Mouse (Mus musculus): ENCODE measurements around the gene Cfap298.

Cfap298 gene

GRCm38 (mm10) chr16:90934687-90935328 is at the start of gene Cfap298:
Cfap298 (minus strand) TSS chr16:90935114.
- in situ Hi-C loops (cut with MboI; ENCODE audit: unreplicated experiment in 2 of 2): loop anchor here (5.0 to 25.0 kb wide), 8 partner anchors 80 to 1370 kb away; partner anchors contain the start of genes Paxbp1 (in 2 of the 2), Smim11 (in 1 of the 2), Synj1 (in 1 of the 2) and Urb1 (in 1 of the 2)

DNA sequence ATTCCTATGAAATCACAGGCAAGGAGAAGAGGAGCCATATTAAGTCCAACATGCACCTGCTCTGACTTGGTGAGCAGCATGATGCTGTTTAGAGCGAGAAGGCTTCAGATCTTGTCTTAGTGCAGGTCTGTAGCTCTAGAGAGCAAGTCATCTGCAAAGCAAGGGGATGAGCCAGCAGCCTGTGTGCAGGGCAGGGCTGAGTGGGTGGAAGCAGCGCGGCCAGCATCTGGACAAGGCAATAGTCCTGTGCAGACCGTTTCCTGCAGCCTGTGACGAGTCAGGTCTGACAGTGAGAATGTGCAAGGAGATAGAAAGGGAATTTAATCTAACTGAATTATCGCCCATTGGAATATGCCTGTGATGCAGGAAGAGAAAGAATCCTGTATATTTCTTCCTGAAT is 36.1 kb upstream of the Cfap298 start:
- in situ Hi-C loops (cut with MboI; ENCODE audit: unreplicated experiment in 2 of 2): no loop called here

DNA sequence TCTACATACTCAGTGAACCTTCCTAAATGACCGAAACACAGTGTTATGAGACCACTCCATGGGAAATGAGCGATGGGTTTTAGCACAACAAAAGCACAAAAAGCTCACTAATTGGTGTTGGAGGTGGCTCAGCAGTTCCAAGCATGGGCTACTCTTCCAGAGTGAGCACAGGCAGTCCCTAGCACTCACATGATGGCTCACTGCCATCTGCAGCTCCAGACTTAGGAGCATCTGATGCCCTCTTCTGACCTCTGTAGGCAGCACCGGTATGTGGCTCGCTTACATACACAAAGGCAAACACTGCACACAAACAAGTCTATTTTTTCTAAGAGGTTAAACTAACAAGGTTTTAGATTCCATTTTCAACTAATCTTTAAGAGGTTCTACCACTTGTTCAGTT is 31.3 kb upstream of the Cfap298 start:
- in situ Hi-C loops (cut with MboI; ENCODE audit: unreplicated experiment in 2 of 2): no loop called here

- in situ Hi-C loops (cut with MboI; ENCODE audit: unreplicated experiment in 2 of 2): no loop called here
Observed at GRCm38 (mm10) chr16:90964302-90964701, 29.4 kb upstream of the Cfap298 start.

- in situ Hi-C loops (cut with MboI; ENCODE audit: unreplicated experiment in 2 of 2): no loop called here
Observed at GRCm38 (mm10) chr16:90963866-90964265, 29.0 kb upstream of the Cfap298 start.

DNA sequence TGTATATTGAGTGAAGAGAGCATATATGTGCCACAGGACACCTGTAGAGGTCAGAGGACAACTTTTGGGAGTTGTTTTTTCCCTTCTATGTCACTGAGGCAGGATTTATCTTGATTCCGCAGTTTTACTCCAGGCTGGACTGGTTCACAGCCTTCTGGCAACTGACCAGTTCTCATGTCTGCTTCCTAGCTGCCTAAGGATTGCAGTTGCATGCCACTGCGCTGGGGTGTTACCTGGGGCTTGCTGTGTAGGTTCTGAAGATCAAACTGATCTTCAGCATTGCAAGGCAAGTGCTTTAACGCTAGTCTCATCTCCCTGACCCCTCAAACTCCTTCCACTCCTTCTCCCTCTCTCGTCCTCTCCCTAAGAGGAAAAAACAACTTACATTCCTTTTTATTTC is 28.3 kb upstream of the Cfap298 start:
- in situ Hi-C loops (cut with MboI; ENCODE audit: unreplicated experiment in 2 of 2): no loop called here

DNA sequence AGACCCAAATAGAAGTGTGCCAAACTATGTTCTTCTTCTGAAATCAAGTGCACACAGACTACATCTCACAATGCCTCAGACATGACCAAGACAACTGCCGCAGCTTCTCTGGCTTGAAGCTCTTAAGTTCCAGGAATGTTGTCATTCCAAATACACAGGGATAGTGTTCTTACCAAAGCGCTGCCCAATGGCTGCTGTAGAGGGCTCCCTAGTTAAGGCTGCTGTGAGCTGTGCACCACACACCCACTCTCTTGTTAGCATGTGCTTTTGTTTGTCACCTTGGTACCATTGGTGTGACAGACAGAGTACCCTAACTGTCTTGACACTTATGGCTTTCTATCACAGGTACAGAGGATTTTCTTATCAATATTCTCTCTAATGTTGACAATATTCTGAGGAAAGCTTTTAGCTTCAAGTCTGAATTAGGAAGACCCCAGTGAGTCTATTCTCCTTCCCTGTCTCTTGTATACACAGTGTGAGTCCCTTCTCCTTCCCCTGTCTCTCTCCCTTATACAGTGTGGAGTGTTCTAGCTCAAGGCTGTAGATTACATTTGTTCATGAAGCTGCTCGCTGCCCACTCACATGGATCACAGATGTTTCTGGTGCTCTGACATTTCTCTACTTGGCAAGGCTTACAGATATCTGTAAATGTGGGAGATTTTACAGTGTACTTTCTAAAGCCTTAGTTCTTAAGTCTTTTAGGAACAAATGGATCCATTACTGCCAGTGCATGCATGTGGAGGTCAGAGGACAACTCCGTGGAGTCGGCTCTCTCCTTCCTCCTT is 23.6 kb upstream of the Cfap298 start:
- in situ Hi-C loops (cut with MboI; ENCODE audit: unreplicated experiment in 2 of 2): no loop called here

DNA sequence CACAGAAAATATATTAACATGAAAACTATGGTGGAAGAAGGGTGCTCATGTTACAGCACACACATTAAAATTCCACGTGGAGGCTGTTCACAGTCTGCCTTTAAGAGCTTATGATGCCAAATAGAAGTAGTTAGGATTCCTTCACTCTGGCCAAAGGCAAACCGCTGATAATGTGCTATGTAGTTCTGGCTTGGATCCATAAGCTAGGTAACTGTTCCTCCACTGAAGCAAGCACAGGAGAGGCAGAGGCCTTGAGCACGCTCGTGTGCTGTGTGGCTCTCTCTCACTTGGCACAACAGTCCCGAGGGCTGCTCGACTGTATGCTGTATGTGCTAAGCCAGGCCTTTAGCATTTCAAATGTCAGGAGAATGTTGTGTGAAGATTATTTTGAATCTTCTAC is 20.6 kb upstream of the Cfap298 start:
- in situ Hi-C loops (cut with MboI; ENCODE audit: unreplicated experiment in 2 of 2): no loop called here

- in situ Hi-C loops (cut with MboI; ENCODE audit: unreplicated experiment in 2 of 2): no loop called here
Observed at GRCm38 (mm10) chr16:90953770-90954169, 18.9 kb upstream of the Cfap298 start.

- in situ Hi-C loops (cut with MboI; ENCODE audit: unreplicated experiment in 2 of 2): no loop called here
Observed at GRCm38 (mm10) chr16:90953147-90953546, 18.2 kb upstream of the Cfap298 start.

GRCm38 (mm10) chr16:90950354-90950963 is 15.5 kb upstream of the Cfap298 start:
- in situ Hi-C loops (cut with MboI; ENCODE audit: unreplicated experiment in 2 of 2): no loop called here

DNA sequence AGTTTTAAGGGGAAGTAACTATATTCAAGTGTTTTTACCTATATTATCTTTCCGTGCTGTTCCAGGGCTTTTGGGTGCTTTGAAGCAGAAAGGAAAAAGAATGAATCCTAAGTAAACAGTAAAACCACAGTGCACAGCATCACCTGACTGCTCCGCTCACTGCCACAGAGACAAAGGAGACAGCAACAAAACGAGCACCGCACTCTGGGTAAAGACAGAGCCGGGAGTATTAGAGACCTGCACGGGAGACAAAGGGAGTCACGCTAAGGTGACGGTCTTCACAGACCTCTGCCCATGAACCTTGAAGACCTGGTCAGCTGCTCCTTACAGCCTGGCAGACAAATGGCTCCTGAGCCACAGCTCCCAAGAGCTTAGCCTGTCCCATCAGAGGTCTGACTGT is 12.1 kb upstream of the Cfap298 start:
- in situ Hi-C loops (cut with MboI; ENCODE audit: unreplicated experiment in 2 of 2): loop anchor here (25.0 kb wide), 2 partner anchors 235 to 710 kb away; no protein-coding TSS in a partner anchor

DNA sequence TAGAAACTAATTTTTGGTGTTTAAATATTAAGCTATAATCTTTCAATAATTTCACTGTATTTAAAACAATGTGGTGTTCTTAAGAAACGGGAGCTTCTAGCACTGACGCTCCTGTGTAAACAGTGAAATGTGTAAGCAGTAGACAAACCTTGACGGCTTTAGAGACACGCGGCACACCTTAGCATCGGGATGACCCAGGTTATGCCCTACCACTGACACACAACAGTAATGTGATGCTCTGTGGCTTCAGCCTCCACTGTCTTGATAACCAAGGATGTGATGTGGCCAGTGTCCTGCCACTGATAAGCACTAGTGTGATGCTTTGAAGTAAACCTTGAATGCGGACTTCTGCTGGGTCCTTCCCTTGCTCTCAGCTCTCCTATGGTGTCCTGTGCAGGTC is 6.3 kb upstream of the Cfap298 start:
- in situ Hi-C loops (cut with MboI; ENCODE audit: unreplicated experiment in 2 of 2): loop anchor here (25.0 kb wide), 2 partner anchors 229 to 704 kb away; no protein-coding TSS in a partner anchor

DNA sequence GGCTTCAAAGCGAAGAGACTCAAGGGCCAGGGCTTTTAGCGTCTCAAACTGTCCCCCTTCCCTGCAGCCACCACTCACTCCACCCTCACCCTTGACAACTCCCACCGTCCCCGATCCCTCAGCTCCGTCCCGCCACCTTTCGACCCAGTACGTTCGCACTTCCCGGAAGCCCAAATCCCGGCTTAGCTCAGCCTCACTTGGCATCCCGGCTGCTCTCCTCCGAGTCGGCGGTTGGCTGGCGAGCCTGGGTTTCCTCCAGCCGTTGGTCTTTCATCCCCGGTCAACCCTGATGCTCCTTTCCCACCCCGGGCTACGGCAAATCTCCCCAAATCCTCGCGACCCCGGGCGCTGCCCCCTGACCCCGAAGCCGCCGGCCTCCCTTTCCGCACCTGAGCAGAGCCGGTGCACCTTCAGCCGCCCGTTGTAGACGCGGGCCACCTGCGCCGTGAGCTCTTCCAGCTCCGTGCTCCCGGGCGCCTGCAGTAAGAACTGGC is 674 bp downstream of the Cfap298 start:
- in situ Hi-C loops (cut with MboI; ENCODE audit: unreplicated experiment in 2 of 2): loop anchor here (10.0 to 25.0 kb wide), 7 partner anchors 81 to 1371 kb away; partner anchors contain the start of genes Paxbp1 (in 2 of the 2), Smim11 (in 1 of the 2), Synj1 (in 1 of the 2) and Urb1 (in 1 of the 2)

- in situ Hi-C loops (cut with MboI; ENCODE audit: unreplicated experiment in 2 of 2): loop anchor here (10.0 to 25.0 kb wide), 7 partner anchors 81 to 1371 kb away; partner anchors contain the start of genes Paxbp1 (in 2 of the 2), Smim11 (in 1 of the 2), Synj1 (in 1 of the 2) and Urb1 (in 1 of the 2)
Observed at GRCm38 (mm10) chr16:90933534-90934176, 1.3 kb downstream of the Cfap298 start.

DNA sequence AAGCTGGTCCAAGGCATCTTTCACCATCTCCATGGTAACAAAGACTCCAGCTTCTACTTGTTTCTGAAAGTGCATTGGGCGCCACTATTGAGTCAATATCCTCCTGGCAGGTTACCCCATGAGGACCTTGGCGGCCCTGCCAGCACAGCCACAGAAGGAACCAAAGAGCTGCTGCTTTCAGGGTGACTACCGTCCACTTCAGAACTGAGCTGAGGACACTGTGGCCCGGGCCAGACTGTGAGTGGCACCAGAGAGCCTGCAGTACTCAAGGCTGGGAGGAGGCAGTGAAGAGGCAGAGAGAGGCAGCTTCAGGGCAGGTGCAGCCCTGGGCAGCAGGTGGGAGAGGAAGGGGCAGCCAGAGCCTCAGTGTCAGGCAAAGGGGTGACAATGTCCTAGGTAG is 7.5 kb downstream of the Cfap298 start:
- in situ Hi-C loops (cut with MboI; ENCODE audit: unreplicated experiment in 2 of 2): loop anchor here (25.0 kb wide), 2 partner anchors 215 to 690 kb away; no protein-coding TSS in a partner anchor

- in situ Hi-C loops (cut with MboI; ENCODE audit: unreplicated experiment in 2 of 2): loop anchor here (25.0 kb wide), 2 partner anchors 213 to 688 kb away; no protein-coding TSS in a partner anchor
Observed at GRCm38 (mm10) chr16:90925461-90925860, 9.5 kb downstream of the Cfap298 start.

DNA sequence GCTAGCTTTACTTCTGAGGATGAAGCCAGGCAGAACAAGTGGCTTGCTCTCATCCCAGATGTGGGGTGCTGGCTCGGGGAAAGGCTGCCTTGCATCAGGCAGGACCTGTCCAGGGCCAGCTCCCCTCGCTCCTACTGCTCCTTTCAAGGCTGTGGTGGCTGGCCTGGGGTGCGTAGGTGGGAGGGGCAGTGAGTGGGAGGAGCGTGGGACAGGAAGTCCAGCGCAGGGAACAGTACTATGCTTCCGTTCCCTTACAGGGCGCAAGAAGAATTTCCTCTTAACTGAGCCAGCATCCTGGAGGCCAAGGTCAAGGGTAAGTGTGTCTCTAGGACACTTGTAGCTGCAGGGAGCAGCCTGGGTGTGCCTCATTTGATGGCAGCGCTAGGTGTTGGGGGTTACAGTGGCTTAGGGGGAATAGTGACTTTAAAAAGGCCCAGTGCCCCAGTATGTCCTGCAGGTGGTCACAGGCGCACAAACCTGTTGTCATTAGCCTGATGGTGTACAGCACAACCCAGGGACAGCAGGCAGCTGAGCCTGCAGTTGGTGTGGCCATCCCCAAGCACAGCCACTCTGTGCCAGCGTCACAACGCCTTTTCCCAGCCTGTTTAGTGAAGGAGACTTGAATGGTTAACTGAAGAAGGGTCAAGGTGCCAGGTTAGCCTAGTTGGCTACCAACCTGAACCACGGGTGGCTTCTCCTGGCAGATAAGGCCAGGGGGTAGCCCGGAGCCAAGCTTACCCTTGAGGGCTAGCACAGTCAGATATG is 10.1 kb downstream of the Cfap298 start:
- in situ Hi-C loops (cut with MboI; ENCODE audit: unreplicated experiment in 2 of 2): loop anchor here (5.0 to 25.0 kb wide), 3 partner anchors 102 to 687 kb away; no protein-coding TSS in a partner anchor

GRCm38 (mm10) chr16:90921471-90922159 is 13.3 kb downstream of the Cfap298 start:
- in situ Hi-C loops (cut with MboI; ENCODE audit: unreplicated experiment in 2 of 2): loop anchor here in 1 of 2 experiments (5.0 kb wide), 1 partner anchor 99 kb away; no protein-coding TSS in a partner anchor

Data from v-Abl transformed pro-B cells (cell line).